Mouse (Mus musculus) layer of hippocampus, adult 11-12 months (tissue): ENCODE measurements at regions not wholly inside any gene's neighbourhood (a gene's known extent, or its start where the extent isn't known, plus 50 kb on each side); places are given as distances from the start of the nearest gene placed in this dataset.

ENCODE experiments used
- DNase-seq: peaks from one replicate; pipeline ENCODE4 v3.0.0; 2022; ENCODE audit warnings: low spot score

GRCm38 (mm10) chr7:71043128-71043527, 308.2 kb downstream of the Gm10295 start:
- DNase-seq, result no peak

- DNase-seq, result no peak
Measured at GRCm38 (mm10) chr7:71041388-71041787, 309.9 kb downstream of the Gm10295 start.

- DNase-seq, result no peak
Measured at GRCm38 (mm10) chr7:71040846-71041245, 310.4 kb downstream of the Gm10295 start.

GRCm38 (mm10) chr7:71038537-71038936, 312.7 kb downstream of the Gm10295 start:
- no peak for DNase-seq

GRCm38 (mm10) chr7:71033121-71033520, 318.2 kb downstream of the Gm10295 start:
- no peak for DNase-seq

- no peak for DNase-seq
Measured at GRCm38 (mm10) chr7:71023946-71024610, 327.2 kb downstream of the Gm10295 start.

GRCm38 (mm10) chr7:71023253-71023945, 327.9 kb downstream of the Gm10295 start:
- DNase-seq, result no peak
